Comparison of ENCODE assay signal across 9 mouse cellular contexts in the genomic region with DNA sequence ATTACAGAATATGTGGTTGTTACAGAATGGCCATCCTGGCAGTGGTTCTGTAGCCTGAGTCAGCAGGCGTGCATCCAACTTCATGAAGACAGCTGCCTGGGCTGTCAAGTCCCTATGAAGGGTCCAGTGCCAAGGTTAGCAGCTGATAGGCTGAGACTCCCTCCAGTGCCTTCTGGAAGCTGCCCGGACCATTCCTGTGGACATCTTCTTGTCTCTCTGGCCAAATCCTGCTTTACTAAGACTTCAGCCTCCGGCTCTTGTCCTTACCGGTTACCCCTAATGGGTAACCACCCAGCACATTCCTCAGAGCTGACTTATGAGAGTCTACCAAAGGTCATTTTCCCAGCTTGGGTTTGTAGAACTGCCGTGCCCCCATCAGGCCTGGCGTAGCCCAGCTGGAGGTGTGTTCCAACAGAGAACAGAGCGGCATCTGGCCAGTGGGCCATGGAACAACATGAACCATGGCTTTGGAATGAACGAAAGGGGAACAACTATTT.
A peak's percentile ranks its signal among the peaks of the same experiment; 100 is the strongest.
DNase-seq lines count a peak whose midpoint lies in the region; ATAC-seq and TF ChIP-seq lines count a peak whose summit lies in the region.
"Had no signal": no experiment of that assay in that cellular context is flagged by ENCODE, and none has a peak within 500 bp of the region (broad histone marks: within the 10 kb centered on the region; RNA-seq: fewer than 3 reads in every experiment).

No protein-coding gene starts in this region.

- TF ChIP-seq CTCF in kidney, adult 2 months (conservative IDR thresholded peaks at IDR 0.05; ENCODE audit: insufficient read depth, insufficient read length, low read depth, low read length), result no peak; the same call in 1 of the 2 replicates

- TF ChIP-seq POLR2A in kidney, adult 2 months (IDR thresholded peaks at IDR 0.05; ENCODE audit: low read depth, low read length), result no peak

- no peak overlapping the region for H3K4me3 ChIP-seq in kidney, adult 2 months (ENCODE audit: insufficient read depth, low read depth, low read length)
- no peak overlapping the region for H3K4me3 ChIP-seq in liver, embryonic 12.5 days

- H3K27me3 ChIP-seq in kidney, adult 2 months (replicated peaks; ENCODE audit: control insufficient read depth, insufficient read depth, low read length), result no peaks in the 10 kb centered on the region
- no peaks in the 10 kb centered on the region for H3K27me3 ChIP-seq in liver, embryonic 12.5 days (replicated peaks)

- no peak overlapping the region for H3K9ac ChIP-seq in liver, embryonic 12.5 days
- H3K9ac ChIP-seq: liver, embryonic 14.5 days had no signal

- no peak for ATAC-seq in liver, embryonic 12.5 days

- peaks cover 6% of the 10 kb centered on the region for H3K4me1 ChIP-seq in kidney, adult 2 months (ENCODE audit: control insufficient read depth, insufficient read depth, low read length)
- 0 out of 2 replicates have a peak, but pooled peaks cover 3% of the 10 kb centered on the region for H3K4me1 ChIP-seq in liver, embryonic 12.5 days

- no peaks in the 10 kb centered on the region for H3K9me3 ChIP-seq in liver, embryonic 12.5 days (replicated peaks)

- peak overlapping the region; percentile 15; the same call in 1 of the 2 replicates for H3K27ac ChIP-seq in kidney, adult 2 months (ENCODE audit: insufficient read depth, low read depth, low read length)
- no peak overlapping the region for H3K27ac ChIP-seq in liver, embryonic 12.5 days
- H3K27ac ChIP-seq: liver, embryonic 14.5 days had no signal

- WGBS in kidney, adult 2 months, result 38% methylated on average over 8 of the region's 8 CpGs
- 79% methylated on average over 8 of the region's 8 CpGs for WGBS in liver, embryonic 12.5 days (ENCODE audit: insufficient replicate concordance)

- H3K4me2 ChIP-seq in liver, embryonic 12.5 days, result no peak overlapping the region

- no peaks in the 10 kb centered on the region for H3K36me3 ChIP-seq in kidney, adult 2 months (ENCODE audit: control insufficient read depth, insufficient read depth, low read length)
- H3K36me3 ChIP-seq in liver, embryonic 12.5 days, result no peaks in the 10 kb centered on the region

- DNase-seq in frontal cortex, adult 2 months (ENCODE audit: extremely low spot score in 1 of 2, low spot score in 1 of 2), result peak; percentile 32 to 60
- no peak for DNase-seq in frontal cortex, postnatal 14 days (ENCODE audit: low spot score in 2 of 2)
- DNase-seq in NIH3T3 (ENCODE audit: low read depth), result peak; percentile 97
- peak; percentile 60 to 67 for DNase-seq in cerebellum, postnatal 36 days
- DNase-seq in kidney, adult 2 months, result peak; percentile 93
- DNase-seq in lung, adult 18-20 months, result peak; percentile 56 to 65
- DNase-seq in thymus, postnatal 36 days, result no peak

Comparison
In these comparisons a context has a peak if more than half of its experiments do, and no peak if none do; other contexts are left out.
1. DNase-seq: peak in frontal cortex, adult 2 months (2 of 2), NIH3T3 (single experiment), cerebellum, postnatal 36 days (2 of 2), kidney, adult 2 months (single experiment) and lung, adult 18-20 months (2 of 2); none in frontal cortex, postnatal 14 days (0 of 2) and thymus, postnatal 36 days (0 of 2).